Mouse (Mus musculus) E14TG2a.4 (cell line): ENCODE data around the gene Slc1a1.

Experiments
- CTCF ChIP-seq: conservative IDR thresholded peaks from 2 replicates; pipeline ENCODE4 v1.5.1; 2014; ENCODE audit warnings: low read length
- NANOG ChIP-seq: IDR thresholded peaks from 2 replicates; pipeline ENCODE4 v1.6.1; 2014; ENCODE audit warnings: borderline replicate concordance, low read length, mixed read lengths
- POU5F1 ChIP-seq: IDR thresholded peaks from 2 replicates; pipeline ENCODE4 v1.6.1; 2014; ENCODE audit warnings: low read length, borderline replicate concordance

GRCm38 (mm10) chr19:28963113-28963512 is 128.3 kb downstream of the Slc1a1 start:
- no peak for TF ChIP-seq CTCF
- no peak for TF ChIP-seq NANOG
- TF ChIP-seq POU5F1, result no peak
